Comparison of ENCODE assay signal across 21 mouse cellular contexts in the genomic region with DNA sequence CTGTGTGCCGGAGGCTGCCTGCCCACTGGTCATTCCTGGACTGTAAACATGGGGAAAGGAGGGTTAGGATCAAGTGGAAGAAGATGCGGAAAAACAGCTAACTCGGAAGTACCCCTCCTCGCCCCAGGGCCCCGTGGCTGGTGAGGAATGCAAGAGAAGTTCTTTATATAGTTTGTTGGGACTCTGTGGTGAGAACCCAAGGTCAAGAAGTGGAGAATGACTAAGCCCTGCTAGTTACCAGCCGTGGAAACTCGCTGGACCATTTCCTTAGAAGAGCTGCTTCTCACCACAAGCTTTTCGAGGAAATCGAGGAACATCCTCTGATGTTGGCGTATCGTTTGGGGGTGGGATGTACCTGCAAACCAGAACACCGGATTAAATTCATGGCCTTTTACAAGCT. TPM values are rescaled to one million over a fixed set of nuclear protein-coding genes. Genes with fewer than 3 reads are reported as not detected.
DNase-seq lines count a peak whose midpoint lies in the region; ATAC-seq and TF ChIP-seq lines count a peak whose summit lies in the region.
"Had no signal": no experiment of that assay in that cellular context is flagged by ENCODE, and none has a peak within 500 bp of the region (broad histone marks: within the 10 kb centered on the region; RNA-seq: fewer than 3 reads in every experiment).

No protein-coding gene starts in this region.

- TF ChIP-seq CTCF in gastrocnemius, adult 2 months (IDR thresholded peaks at IDR 0.05), result no peak
- no peak for TF ChIP-seq CTCF in cerebellum, adult 2 months (IDR thresholded peaks at IDR 0.05; ENCODE audit: borderline replicate concordance, insufficient read depth, low read depth, low read length)

- ATAC-seq in heart, embryonic 15.5 days (replicated peaks; ENCODE audit: insufficient number of reproducible peaks, insufficient read depth, low FRiP score, low read depth), result no peak
- ATAC-seq: intestine, postnatal 0 days had no signal

- DNase-seq in gastrocnemius, adult 2 months, result no peak
- no peak for DNase-seq in gastrocnemius, adult 8-10 months (ENCODE audit: low spot score in 2 of 2)
- no peak for DNase-seq in heart, adult 11 months
- peak; percentile 78 for DNase-seq in 3T3-L1 (ENCODE audit: low read depth, low spot score)
- peak; percentile 22 for DNase-seq in c-Kit-positive CD71-positive TER-119-positive erythroid progenitor cells, embryonic 14.5 days (ENCODE audit: low spot score)
- no peak for DNase-seq in adrenal gland, adult 2 months
- DNase-seq in cerebellum, adult 2 months, result no peak
- DNase-seq: adrenal gland, adult 8-10 months; cerebellum, adult 11 months; cerebellum, postnatal 25 days; embryo, embryonic 11 days; lung, adult 18-20 months; lung, postnatal 14 days; right cerebral cortex, postnatal 4 days; thymus, adult 2 months had no signal

- H3K4me3 ChIP-seq in gastrocnemius, adult 2 months, result no peak overlapping the region
- no peak overlapping the region for H3K4me3 ChIP-seq in heart, embryonic 15.5 days
- H3K4me3 ChIP-seq in cerebellum, adult 2 months (replicated peaks; ENCODE audit: insufficient read depth, low read depth, low read length), result no peak overlapping the region
- H3K4me3 ChIP-seq: hindbrain, embryonic 15.5 days; kidney, embryonic 15.5 days; limb, embryonic 10.5 days had no signal

- H3K9ac ChIP-seq in heart, embryonic 15.5 days, result no peak overlapping the region
- H3K9ac ChIP-seq: hindbrain, embryonic 15.5 days; kidney, embryonic 15.5 days had no signal

- no peak overlapping the region; the same call in 1 of the 2 replicates for H3K4me2 ChIP-seq in heart, embryonic 15.5 days
- H3K4me2 ChIP-seq: hindbrain, embryonic 15.5 days; kidney, embryonic 15.5 days had no signal

- intact Hi-C loops in gastrocnemius, adult 2 months (cut with DNase I), result no loop called here

- no peaks in the 10 kb centered on the region for H3K27me3 ChIP-seq in heart, embryonic 15.5 days
- no peaks in the 10 kb centered on the region; the same call in 1 of the 2 replicates for H3K27me3 ChIP-seq in cerebellum, adult 2 months (ENCODE audit: control insufficient read depth, insufficient read depth, low read length)
- H3K27me3 ChIP-seq: CH12.LX; hindbrain, embryonic 15.5 days; kidney, embryonic 15.5 days had no signal

- 61% methylated on average over 12 of the region's 12 CpGs for WGBS in heart, embryonic 15.5 days
- WGBS in cerebellum, adult 2 months, result 95% methylated on average over 12 of the region's 12 CpGs

- no peaks in the 10 kb centered on the region for H3K9me3 ChIP-seq in heart, embryonic 15.5 days (replicated peaks)
- H3K9me3 ChIP-seq: hindbrain, embryonic 15.5 days; kidney, embryonic 15.5 days; limb, embryonic 10.5 days had no signal

- TF ChIP-seq POLR2A in cerebellum, adult 2 months (IDR thresholded peaks at IDR 0.05; ENCODE audit: borderline replicate concordance, insufficient read depth, low read length), result no peak

- H3K4me1 ChIP-seq in heart, embryonic 15.5 days (replicated peaks), result peaks cover 64% of the 10 kb centered on the region
- H3K4me1 ChIP-seq in cerebellum, adult 2 months (ENCODE audit: control insufficient read depth, insufficient read depth, low read length), result no peaks in the 10 kb centered on the region

- H3K36me3 ChIP-seq in heart, embryonic 15.5 days, result no peaks in the 10 kb centered on the region
- H3K36me3 ChIP-seq: kidney, embryonic 15.5 days; limb, embryonic 10.5 days had no signal

- peak overlapping the region; percentile 32; the same call in 1 of the 2 replicates for H3K27ac ChIP-seq in gastrocnemius, adult 2 months
- peak overlapping the region; percentile 54 for H3K27ac ChIP-seq in heart, embryonic 15.5 days
- H3K27ac ChIP-seq in cerebellum, adult 2 months (ENCODE audit: insufficient read depth, low read length), result no peak overlapping the region
- H3K27ac ChIP-seq: hindbrain, embryonic 15.5 days; kidney, embryonic 15.5 days; limb, embryonic 10.5 days had no signal

RNA-seq across cellular contexts. Expression of gene Lrrc8c, which starts 5.8 kb away (rescaled TPM):
- 10 to 100 TPM in 1 of 2 experiments, 1 to 10 TPM in 1; 8.1 to 17.0 TPM for total RNA-seq in gastrocnemius, adult 2 months (2021)
- 1 to 10 TPM; 4.7 to 8.1 (median 5.5) TPM for total RNA-seq in gastrocnemius, adult 8-10 months (2022)
- 20.8 and 25.2 TPM in 2 replicates for polyA plus RNA-seq in heart, embryonic 15.5 days (2015; fragmentation: Nextera tagmentation; extraction: Ambion mirVana)
- 10 to 100 TPM; 21.5 to 25.9 TPM for total RNA-seq in adrenal gland, adult 2 months (2021)
- polyA plus RNA-seq in adrenal gland, adult 2 months (2012; rRNA removed), result 43.5 and 63.9 TPM in 2 replicates
- 7.4 and 7.9 TPM in 2 replicates for polyA plus RNA-seq in cerebellum, adult 2 months (2012; rRNA removed)

Comparison
In these comparisons a context has a peak if more than half of its experiments do, and no peak if none do; other contexts are left out.
1. DNase-seq: peak in 3T3-L1 (single experiment) and c-Kit-positive CD71-positive TER-119-positive erythroid progenitor cells, embryonic 14.5 days (single experiment); none in gastrocnemius, adult 2 months (single experiment), gastrocnemius, adult 8-10 months (0 of 2), heart, adult 11 months (single experiment), adrenal gland, adult 2 months (single experiment) and cerebellum, adult 2 months (0 of 2).